Mouse (Mus musculus) cerebellum, adult 8-10 months (tissue): ENCODE data around the gene Plcl2.
"Not testable (repeated sequence)": the region's sequence is repeated elsewhere in the genome, so short reads cannot be mapped to it uniquely, and the experiment has no call there.

Source experiments
- DNase-seq: peaks from one replicate; pipeline ENCODE4 v3.0.0; 2022

Plcl2 gene

GRCm38 (mm10) chr17:50677978-50678712, 168.9 kb downstream of the Plcl2 start:
- peak; percentile 66 for DNase-seq

GRCm38 (mm10) chr17:50678748-50679147, 169.5 kb downstream of the Plcl2 start:
- no peak for DNase-seq

GRCm38 (mm10) chr17:50679613-50680534, 170.7 kb downstream of the Plcl2 start:
- no peak for DNase-seq

- no peak for DNase-seq
These were observed 173.5 kb downstream of the Plcl2 start for GRCm38 (mm10) chr17:50682696-50683095.

- DNase-seq: no peak
These were observed 175.9 kb downstream of the Plcl2 start for GRCm38 (mm10) chr17:50684960-50685645.

- DNase-seq: no peak
These were observed 178.5 kb downstream of the Plcl2 start for GRCm38 (mm10) chr17:50687670-50688069.

GRCm38 (mm10) chr17:50688135-50688534, 178.9 kb downstream of the Plcl2 start:
- DNase-seq: peak; percentile 69

GRCm38 (mm10) chr17:50698410-50698809, 189.2 kb downstream of the Plcl2 start:
- DNase-seq: not testable (repeated sequence)

GRCm38 (mm10) chr17:50710497-50711222, 201.5 kb downstream of the Plcl2 start:
- DNase-seq: no peak

- no peak for DNase-seq
These were observed 208.4 kb downstream of the Plcl2 start for GRCm38 (mm10) chr17:50717586-50717985.

- DNase-seq: no peak
These were observed 215.2 kb downstream of the Plcl2 start for GRCm38 (mm10) chr17:50724376-50724775.

- DNase-seq: no peak
These were observed 217.1 kb downstream of the Plcl2 start for GRCm38 (mm10) chr17:50726265-50726664.

- DNase-seq: no peak
These were observed 219.8 kb downstream of the Plcl2 start for GRCm38 (mm10) chr17:50729031-50729430.

- DNase-seq: no peak
These were observed 220.4 kb downstream of the Plcl2 start for GRCm38 (mm10) chr17:50729577-50729976.

- no peak for DNase-seq
These were observed 221.7 kb downstream of the Plcl2 start for GRCm38 (mm10) chr17:50730896-50731295.

GRCm38 (mm10) chr17:50731876-50732275, 222.7 kb downstream of the Plcl2 start:
- DNase-seq: no peak

GRCm38 (mm10) chr17:50733390-50733789, 224.2 kb downstream of the Plcl2 start:
- peak; percentile 16 for DNase-seq

GRCm38 (mm10) chr17:50734781-50735180, 225.6 kb downstream of the Plcl2 start:
- no peak for DNase-seq

GRCm38 (mm10) chr17:50735382-50735954, 226.3 kb downstream of the Plcl2 start:
- DNase-seq: no peak

- peak; percentile 20 for DNase-seq
These were observed 226.8 kb downstream of the Plcl2 start for GRCm38 (mm10) chr17:50735955-50736533.

- no peak for DNase-seq
These were observed 227.9 kb downstream of the Plcl2 start for GRCm38 (mm10) chr17:50737068-50737467.
